ENCODE assay signal across 18 mouse cellular contexts in genomic region chr5:137633397-137634084, GRCm38 (mm10). TPM values are rescaled to one million over a fixed set of nuclear protein-coding genes. Genes with fewer than 3 reads are reported as not detected.
DNase-seq lines count a peak whose midpoint lies in the region; ATAC-seq and TF ChIP-seq lines count a peak whose summit lies in the region.
"Had no signal": no experiment of that assay in that cellular context is flagged by ENCODE, and none has a peak within 500 bp of the region (broad histone marks: within the 10 kb centered on the region; RNA-seq: fewer than 3 reads in every experiment).

No protein-coding gene starts in this region.

- no peak overlapping the region for H3K4me2 ChIP-seq in kidney, embryonic 15.5 days
- H3K4me2 ChIP-seq in lung, postnatal 0 days (replicated peaks; ENCODE audit: low read depth, low read length): no peak overlapping the region
- H3K4me2 ChIP-seq: embryonic facial prominence, embryonic 12.5 days; heart, embryonic 11.5 days; hindbrain, embryonic 15.5 days; liver, embryonic 15.5 days had no signal

- no peak for TF ChIP-seq CTCF in ES-Bruce4 (IDR thresholded peaks at IDR 0.05; ENCODE audit: low read depth, low read length)
- TF ChIP-seq CTCF in lung, postnatal 0 days (IDR thresholded peaks at IDR 0.05): no peak

- ATAC-seq in kidney, embryonic 15.5 days (replicated peaks; ENCODE audit: low FRiP score): no peak
- ATAC-seq in lung, postnatal 0 days: no peak
- ATAC-seq: forebrain, embryonic 16.5 days had no signal

- WGBS in kidney, embryonic 15.5 days: 82% methylated on average over 12 of the region's 12 CpGs
- 74% methylated on average over 12 of the region's 12 CpGs for WGBS in embryonic facial prominence, embryonic 10.5 days
- 50% methylated on average over 12 of the region's 12 CpGs for WGBS in lung, postnatal 0 days

- H3K9ac ChIP-seq in kidney, embryonic 15.5 days: no peak overlapping the region
- peak overlapping the region; percentile 13; the same call in 1 of the 2 replicates for H3K9ac ChIP-seq in ES-Bruce4 (ENCODE audit: low read depth, poor library complexity, severe bottlenecking)
- no peak overlapping the region for H3K9ac ChIP-seq in lung, postnatal 0 days (replicated peaks; ENCODE audit: low read depth)
- H3K9ac ChIP-seq: embryonic facial prominence, embryonic 12.5 days; hindbrain, embryonic 15.5 days; liver, embryonic 15.5 days had no signal

- H3K9me3 ChIP-seq in kidney, embryonic 15.5 days (replicated peaks): no peaks in the 10 kb centered on the region
- no peaks in the 10 kb centered on the region for H3K9me3 ChIP-seq in ES-Bruce4 (replicated peaks; ENCODE audit: control insufficient read depth, insufficient read depth, low read length, poor library complexity, severe bottlenecking)
- H3K9me3 ChIP-seq in embryonic facial prominence, embryonic 10.5 days: no peaks in the 10 kb centered on the region
- H3K9me3 ChIP-seq in lung, postnatal 0 days (ENCODE audit: low read length): no peaks in the 10 kb centered on the region
- H3K9me3 ChIP-seq: embryonic facial prominence, embryonic 12.5 days; hindbrain, embryonic 15.5 days; liver, embryonic 15.5 days had no signal

- H3K36me3 ChIP-seq in kidney, embryonic 15.5 days: peaks cover 61% of the 10 kb centered on the region
- H3K36me3 ChIP-seq in ES-Bruce4 (ENCODE audit: control insufficient read depth, insufficient read depth, low read length, poor library complexity, severe bottlenecking): peaks cover 28% of the 10 kb centered on the region
- peaks cover 76% of the 10 kb centered on the region for H3K36me3 ChIP-seq in embryonic facial prominence, embryonic 10.5 days (replicated peaks)
- H3K36me3 ChIP-seq in lung, postnatal 0 days (ENCODE audit: insufficient read depth, low read length): peaks cover 26% of the 10 kb centered on the region

- TF ChIP-seq EP300 in ES-Bruce4 (IDR thresholded peaks at IDR 0.05; ENCODE audit: insufficient read depth, low read depth, low read length): 0 out of 2 replicates have a peak, but pooled peaks have one; percentile 18
- TF ChIP-seq EP300 in lung, postnatal 0 days (IDR thresholded peaks at IDR 0.05): peak; percentile 16; the same call in 1 of the 2 replicates

- no peak for TF ChIP-seq POLR2A in ES-Bruce4 (IDR thresholded peaks at IDR 0.05; ENCODE audit: insufficient read depth, low read length)

- no peak for DNase-seq in kidney, adult 8-10 months
- no peak for DNase-seq in embryonic facial prominence, embryonic 10.5 days (ENCODE audit: low spot score)
- peak; percentile 77 for DNase-seq in lung, postnatal 0 days (ENCODE audit: low spot score)
- DNase-seq in yolk sac, embryonic 10.5 days (ENCODE audit: low spot score): no peak
- no peak for DNase-seq in urinary bladder, adult 2 months (ENCODE audit: low spot score)
- DNase-seq: adrenal gland, postnatal 14 days; cerebellum, postnatal 14 days; gastrocnemius, postnatal 14 days; right cerebral cortex, postnatal 14 days; thymus, postnatal 25 days had no signal

- H3K27ac ChIP-seq in kidney, embryonic 15.5 days: 0 out of 2 replicates have a peak overlapping the region, but pooled peaks have one; percentile 32
- H3K27ac ChIP-seq in ES-Bruce4 (ENCODE audit: insufficient read depth, low read length): peak overlapping the region; percentile 96
- no peak overlapping the region for H3K27ac ChIP-seq in embryonic facial prominence, embryonic 10.5 days (replicated peaks)
- H3K27ac ChIP-seq in lung, postnatal 0 days (ENCODE audit: low read length): peak overlapping the region; percentile 72
- H3K27ac ChIP-seq: embryonic facial prominence, embryonic 12.5 days; hindbrain, embryonic 15.5 days; liver, embryonic 15.5 days had no signal

- no peak overlapping the region for H3K4me3 ChIP-seq in kidney, embryonic 15.5 days (replicated peaks)
- no peak overlapping the region for H3K4me3 ChIP-seq in ES-Bruce4 (ENCODE audit: low read depth, low read length)
- H3K4me3 ChIP-seq in embryonic facial prominence, embryonic 10.5 days: peak overlapping the region; percentile 8; the same call in 1 of the 2 replicates
- H3K4me3 ChIP-seq in lung, postnatal 0 days (ENCODE audit: low read depth, low read length): no peak overlapping the region
- H3K4me3 ChIP-seq: embryonic facial prominence, embryonic 12.5 days; hindbrain, embryonic 15.5 days; liver, embryonic 15.5 days had no signal

- H3K27me3 ChIP-seq in kidney, embryonic 15.5 days: no peaks in the 10 kb centered on the region
- no peaks in the 10 kb centered on the region for H3K27me3 ChIP-seq in ES-Bruce4 (ENCODE audit: control insufficient read depth, insufficient read depth, low read length, poor library complexity, severe bottlenecking)
- no peaks in the 10 kb centered on the region for H3K27me3 ChIP-seq in embryonic facial prominence, embryonic 10.5 days (replicated peaks; ENCODE audit: low read depth, poor library complexity, severe bottlenecking)
- H3K27me3 ChIP-seq in lung, postnatal 0 days (replicated peaks; ENCODE audit: insufficient read depth, low read length): no peaks in the 10 kb centered on the region
- H3K27me3 ChIP-seq: CH12.LX; embryonic facial prominence, embryonic 12.5 days; hindbrain, embryonic 15.5 days; liver, embryonic 15.5 days had no signal

- peaks cover 44% of the 10 kb centered on the region for H3K4me1 ChIP-seq in kidney, embryonic 15.5 days
- peaks cover 3% of the 10 kb centered on the region for H3K4me1 ChIP-seq in ES-Bruce4 (ENCODE audit: control insufficient read depth, insufficient read depth, low read length)
- H3K4me1 ChIP-seq in embryonic facial prominence, embryonic 10.5 days: peaks cover 39% of the 10 kb centered on the region
- H3K4me1 ChIP-seq in lung, postnatal 0 days (ENCODE audit: insufficient read depth, low read depth, low read length): peaks cover 32% of the 10 kb centered on the region

RNA-seq across cellular contexts. Expression of gene Gm20605, which starts 4.6 kb away (rescaled TPM):
- polyA plus RNA-seq in kidney, embryonic 15.5 days (2015; fragmentation: Nextera tagmentation; extraction: Ambion mirVana): 10.4 and 13.1 TPM in 2 replicates
- polyA plus RNA-seq in ES-Bruce4 (2011; ENCODE audit: insufficient read depth, insufficient read length, low read depth, missing spikeins): 5.4 and 9.0 TPM in 2 replicates
- 14.2 and 14.6 TPM in 2 replicates for polyA plus RNA-seq in embryonic facial prominence, embryonic 10.5 days (2016; fragmentation: Nextera tagmentation; extraction: Ambion mirVana)
- 11.6 and 12.3 TPM in 2 replicates for polyA plus RNA-seq in lung, postnatal 0 days (2015; fragmentation: Nextera tagmentation; extraction: Ambion mirVana)
- 22.7 and 24.6 TPM in 2 replicates for polyA plus RNA-seq in urinary bladder, adult 2 months (2012; rRNA removed)

RNA-seq across cellular contexts. Expression of gene Lrch4, which starts 4.6 kb away (rescaled TPM):
- 47.4 and 50.6 TPM in 2 replicates for polyA plus RNA-seq in kidney, embryonic 15.5 days (2015; fragmentation: Nextera tagmentation; extraction: Ambion mirVana)
- 25.1 and 28.6 TPM in 2 replicates for polyA plus RNA-seq in ES-Bruce4 (2011; ENCODE audit: insufficient read depth, insufficient read length, low read depth, missing spikeins)
- 36.7 and 46.5 TPM in 2 replicates for polyA plus RNA-seq in embryonic facial prominence, embryonic 10.5 days (2016; fragmentation: Nextera tagmentation; extraction: Ambion mirVana)
- 47.4 and 50.7 TPM in 2 replicates for polyA plus RNA-seq in lung, postnatal 0 days (2015; fragmentation: Nextera tagmentation; extraction: Ambion mirVana)
- polyA plus RNA-seq in urinary bladder, adult 2 months (2012; rRNA removed): 17.4 and 19.6 TPM in 2 replicates

RNA-seq across cellular contexts. Expression of gene Fbxo24, which starts 4.7 kb away (rescaled TPM):
- 0.16 and 0.17 TPM in 2 replicates for polyA plus RNA-seq in kidney, embryonic 15.5 days (2015; fragmentation: Nextera tagmentation; extraction: Ambion mirVana)
- polyA plus RNA-seq in ES-Bruce4 (2011; ENCODE audit: insufficient read depth, insufficient read length, low read depth, missing spikeins): 0.48 and 0.94 TPM in 2 replicates
- 0.17 and 0.36 TPM in 2 replicates for polyA plus RNA-seq in embryonic facial prominence, embryonic 10.5 days (2016; fragmentation: Nextera tagmentation; extraction: Ambion mirVana)
- polyA plus RNA-seq in lung, postnatal 0 days (2015; fragmentation: Nextera tagmentation; extraction: Ambion mirVana): 0.19 and 0.51 TPM in 2 replicates
- polyA plus RNA-seq in urinary bladder, adult 2 months (2012; rRNA removed): 0.81 and 0.94 TPM in 2 replicates
- polyA plus RNA-seq: heart, embryonic 11.5 days; liver, embryonic 15.5 days had no signal

RNA-seq across cellular contexts. Expression of gene Sap25, which starts 7.6 kb away (rescaled TPM):
- polyA plus RNA-seq in kidney, embryonic 15.5 days (2015; fragmentation: Nextera tagmentation; extraction: Ambion mirVana): 8.2 and 10.5 TPM in 2 replicates
- 5.0 and 7.9 TPM in 2 replicates for polyA plus RNA-seq in ES-Bruce4 (2011; ENCODE audit: insufficient read depth, insufficient read length, low read depth, missing spikeins)
- polyA plus RNA-seq in embryonic facial prominence, embryonic 10.5 days (2016; fragmentation: Nextera tagmentation; extraction: Ambion mirVana): 9.0 and 9.2 TPM in 2 replicates
- polyA plus RNA-seq in lung, postnatal 0 days (2015; fragmentation: Nextera tagmentation; extraction: Ambion mirVana): 12.3 and 13.2 TPM in 2 replicates
- polyA plus RNA-seq in urinary bladder, adult 2 months (2012; rRNA removed): 41.4 and 41.6 TPM in 2 replicates

RNA-seq across cellular contexts. Expression of gene Irs3, which starts 12.0 kb away (rescaled TPM):
- polyA plus RNA-seq in kidney, embryonic 15.5 days (2015; fragmentation: Nextera tagmentation; extraction: Ambion mirVana): 0.80 and 0.82 TPM in 2 replicates
- polyA plus RNA-seq in ES-Bruce4 (2011; ENCODE audit: insufficient read depth, insufficient read length, low read depth, missing spikeins): 1.2 and 1.5 TPM in 2 replicates
- 0.16 and 0.34 TPM in 2 replicates for polyA plus RNA-seq in embryonic facial prominence, embryonic 10.5 days (2016; fragmentation: Nextera tagmentation; extraction: Ambion mirVana)
- polyA plus RNA-seq in lung, postnatal 0 days (2015; fragmentation: Nextera tagmentation; extraction: Ambion mirVana): 0.80 and 0.96 TPM in 2 replicates
- 1.2 and 1.4 TPM in 2 replicates for polyA plus RNA-seq in urinary bladder, adult 2 months (2012; rRNA removed)
